Mouse (Mus musculus) CD4-positive helper T cell, adult 2 months (primary cell): ENCODE data around the gene Peli2.

ENCODE experiments used
- DNase-seq: peaks from one replicate; pipeline ENCODE4 v3.0.0-alpha.2; 2012; ENCODE audit warnings: low read depth, missing footprints, low spot score

The Peli2 gene

GRCm38 (mm10) chr14:48125971-48126370, 5.3 kb downstream of the Peli2 start:
- no peak for DNase-seq

- DNase-seq = no peak
Measured at GRCm38 (mm10) chr14:48126931-48127330, 6.3 kb downstream of the Peli2 start.

GRCm38 (mm10) chr14:48127609-48128185, 7.1 kb downstream of the Peli2 start:
- DNase-seq = no peak

- no peak for DNase-seq
Measured at GRCm38 (mm10) chr14:48128701-48129100, 8.1 kb downstream of the Peli2 start.

GRCm38 (mm10) chr14:48130021-48130420, 9.4 kb downstream of the Peli2 start:
- DNase-seq = no peak

- DNase-seq = no peak
Measured at GRCm38 (mm10) chr14:48130761-48131575, 10.3 kb downstream of the Peli2 start.

- DNase-seq = no peak
Measured at GRCm38 (mm10) chr14:48131576-48131922, 10.9 kb downstream of the Peli2 start.

GRCm38 (mm10) chr14:48132241-48132640, 11.6 kb downstream of the Peli2 start:
- DNase-seq = no peak

GRCm38 (mm10) chr14:48132865-48133802, 12.5 kb downstream of the Peli2 start:
- DNase-seq = no peak

GRCm38 (mm10) chr14:48134344-48134743, 13.7 kb downstream of the Peli2 start:
- DNase-seq = no peak

- no peak for DNase-seq
Measured at GRCm38 (mm10) chr14:48135816-48136345, 15.3 kb downstream of the Peli2 start.

- DNase-seq = no peak
Measured at GRCm38 (mm10) chr14:48137731-48138130, 17.1 kb downstream of the Peli2 start.

GRCm38 (mm10) chr14:48138138-48138537, 17.5 kb downstream of the Peli2 start:
- no peak for DNase-seq

GRCm38 (mm10) chr14:48139409-48139808, 18.8 kb downstream of the Peli2 start:
- DNase-seq = no peak

GRCm38 (mm10) chr14:48141694-48142093, 21.1 kb downstream of the Peli2 start:
- no peak for DNase-seq

- no peak for DNase-seq
Measured at GRCm38 (mm10) chr14:48142696-48143095, 22.1 kb downstream of the Peli2 start.

GRCm38 (mm10) chr14:48143141-48143540, 22.5 kb downstream of the Peli2 start:
- no peak for DNase-seq

- no peak for DNase-seq
Measured at GRCm38 (mm10) chr14:48144330-48144729, 23.7 kb downstream of the Peli2 start.

- no peak for DNase-seq
Measured at GRCm38 (mm10) chr14:48147688-48148087, 27.1 kb downstream of the Peli2 start.

- no peak for DNase-seq
Measured at GRCm38 (mm10) chr14:48148615-48149014, 28.0 kb downstream of the Peli2 start.

GRCm38 (mm10) chr14:48149351-48149750, 28.7 kb downstream of the Peli2 start:
- DNase-seq = no peak

- DNase-seq = no peak
Measured at GRCm38 (mm10) chr14:48150903-48151302, 30.3 kb downstream of the Peli2 start.
